Mouse (Mus musculus): Measurements from ENCODE around the gene Sos1. TPM values are rescaled to one million over a fixed set of nuclear protein-coding genes. Genes with fewer than 3 reads are reported as not detected.

Gene Sos1
- polyA plus RNA-seq, 1 experiment from 2014 or later = 2.6 TPM

DNA sequence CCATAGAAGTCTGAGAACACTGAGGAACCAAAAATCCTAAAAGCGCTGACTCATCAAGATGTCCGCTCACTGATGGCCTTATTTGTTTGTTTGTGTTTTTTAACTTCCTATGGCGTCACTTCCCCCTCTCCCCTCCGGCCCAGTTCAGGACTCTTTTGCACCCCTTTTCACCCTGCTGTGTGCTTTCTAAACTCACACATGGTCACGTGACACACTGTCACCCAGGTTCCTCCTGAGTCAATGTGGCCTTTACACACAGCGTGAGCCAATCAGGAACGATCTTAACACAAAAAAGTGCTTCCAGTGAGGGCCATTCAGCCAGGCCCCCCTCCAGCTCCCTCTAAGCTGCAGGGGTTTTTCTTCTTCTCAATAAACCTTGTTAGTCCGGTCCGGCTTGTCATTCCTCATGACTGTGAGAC is 16.9 kb upstream of the Sos1 start:
- DNase-seq (ENCODE audit: low spot score) (no peak), ATAC-seq (no peak)
- no peak overlapping the region for H3K4me3 ChIP-seq (ENCODE audit: low read depth, low read length)
- no peaks in the 10 kb centered on the region for H3K27me3 ChIP-seq (replicated peaks; ENCODE audit: insufficient read depth, low read length)
- H3K4me2 ChIP-seq (replicated peaks; ENCODE audit: low read depth, low read length) = no peak overlapping the region
- no peaks in the 10 kb centered on the region for H3K36me3 ChIP-seq (ENCODE audit: insufficient read depth, low read length)
- H3K9me3 ChIP-seq (ENCODE audit: low read length) = no peaks in the 10 kb centered on the region
- 65% methylated on average over 9 of the region's 9 CpGs for WGBS
- H3K9ac ChIP-seq (replicated peaks; ENCODE audit: low read depth) = no peak overlapping the region
- no peaks in the 10 kb centered on the region for H3K4me1 ChIP-seq (ENCODE audit: insufficient read depth, low read depth, low read length)
- no peak overlapping the region for H3K27ac ChIP-seq (ENCODE audit: low read length)
- TF ChIP-seq CTCF (IDR thresholded peaks at IDR 0.05) (no peak), EP300 (IDR thresholded peaks at IDR 0.05) (no peak)

DNA sequence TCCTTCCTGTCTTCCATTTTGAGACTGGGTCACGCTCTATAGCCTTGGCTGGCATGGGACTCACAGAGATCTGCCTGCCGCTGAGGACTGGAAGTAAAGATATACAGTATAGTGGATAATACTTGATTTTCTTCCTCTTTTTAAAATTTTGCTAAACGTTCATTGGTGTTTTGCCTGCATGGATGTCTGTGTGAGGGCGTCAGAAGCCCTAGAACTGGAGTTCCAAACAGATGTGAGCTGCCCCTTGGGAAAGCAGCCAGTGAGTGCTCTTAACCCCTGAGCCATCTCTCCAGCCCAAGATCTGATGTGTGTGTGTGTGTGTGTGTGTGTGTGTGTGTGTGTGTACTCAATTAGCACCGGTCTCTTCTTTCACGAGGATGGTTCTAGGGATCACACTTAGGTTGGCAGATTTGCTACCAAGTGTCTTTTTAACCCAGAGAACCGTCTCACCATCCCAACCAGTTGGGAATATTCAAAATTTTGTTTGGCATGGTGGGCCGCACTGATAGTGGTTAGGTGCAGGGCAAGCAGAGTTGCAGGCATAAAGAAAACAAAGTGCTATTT is 16.4 kb upstream of the Sos1 start:
- no peak overlapping the region for H3K27ac ChIP-seq (ENCODE audit: low read length)
- no peak overlapping the region for H3K4me3 ChIP-seq (ENCODE audit: low read depth, low read length)
- no peak overlapping the region for H3K4me2 ChIP-seq (replicated peaks; ENCODE audit: low read depth, low read length)
- no peaks in the 10 kb centered on the region for H3K27me3 ChIP-seq (replicated peaks; ENCODE audit: insufficient read depth, low read length)
- 73% methylated on average over 8 of the region's 8 CpGs for WGBS
- no peaks in the 10 kb centered on the region for H3K4me1 ChIP-seq (ENCODE audit: insufficient read depth, low read depth, low read length)
- DNase-seq (ENCODE audit: low spot score) (no peak), ATAC-seq (no peak)
- no peak overlapping the region for H3K9ac ChIP-seq (replicated peaks; ENCODE audit: low read depth)
- TF ChIP-seq EP300 (IDR thresholded peaks at IDR 0.05) (no peak), CTCF (IDR thresholded peaks at IDR 0.05) (no peak)
- H3K9me3 ChIP-seq (ENCODE audit: low read length) = no peaks in the 10 kb centered on the region
- no peaks in the 10 kb centered on the region for H3K36me3 ChIP-seq (ENCODE audit: insufficient read depth, low read length)

DNA sequence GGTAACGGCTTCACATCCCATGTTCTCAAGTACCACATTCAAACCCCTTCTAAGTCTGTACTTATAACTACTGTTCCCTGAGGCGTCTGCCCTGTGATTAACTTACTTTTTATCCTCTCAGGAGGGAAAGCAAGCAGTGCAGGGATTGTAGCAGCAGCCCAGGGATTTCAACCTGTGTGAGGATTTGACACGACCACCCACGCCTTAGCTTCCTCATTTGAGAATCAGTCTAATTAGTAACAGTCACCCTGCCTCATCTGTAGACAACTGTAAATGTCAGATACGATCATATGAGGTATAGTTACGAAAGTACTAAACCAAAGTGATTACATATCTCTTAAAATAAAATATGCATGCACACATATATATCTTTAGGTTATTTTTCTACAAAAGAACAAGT is 15.9 kb upstream of the Sos1 start:
- Histone ChIP-seq H3K4me1 (ENCODE audit: insufficient read depth, low read depth, low read length) (no peaks in the 10 kb centered on the region), H3K9me3 (ENCODE audit: low read length) (no peaks in the 10 kb centered on the region), H3K4me2 (replicated peaks; ENCODE audit: low read depth, low read length) (no peak overlapping the region), H3K4me3 (ENCODE audit: low read depth, low read length) (no peak overlapping the region), H3K27ac (ENCODE audit: low read length) (no peak overlapping the region), H3K9ac (replicated peaks; ENCODE audit: low read depth) (no peak overlapping the region), H3K27me3 (replicated peaks; ENCODE audit: insufficient read depth, low read length) (no peaks in the 10 kb centered on the region), H3K36me3 (ENCODE audit: insufficient read depth, low read length) (no peaks in the 10 kb centered on the region)
- TF ChIP-seq EP300 (IDR thresholded peaks at IDR 0.05) (no peak), CTCF (IDR thresholded peaks at IDR 0.05) (no peak)
- 70% methylated on average over 6 of the region's 6 CpGs for WGBS
- ATAC-seq (no peak), DNase-seq (ENCODE audit: low spot score) (no peak)

GRCm38 (mm10) chr17:80493891-80494290 is 13.6 kb upstream of the Sos1 start:
- H3K27ac ChIP-seq (ENCODE audit: low read length) = no peak overlapping the region
- DNase-seq (ENCODE audit: low spot score) (no peak), ATAC-seq (no peak)
- no peaks in the 10 kb centered on the region for H3K9me3 ChIP-seq (ENCODE audit: low read length)
- no peaks in the 10 kb centered on the region for H3K36me3 ChIP-seq (ENCODE audit: insufficient read depth, low read length)
- no peaks in the 10 kb centered on the region for H3K4me1 ChIP-seq (ENCODE audit: insufficient read depth, low read depth, low read length)
- 57% methylated on average over 1 of the region's 1 CpGs for WGBS
- H3K4me2 ChIP-seq (replicated peaks; ENCODE audit: low read depth, low read length) = no peak overlapping the region
- no peaks in the 10 kb centered on the region for H3K27me3 ChIP-seq (replicated peaks; ENCODE audit: insufficient read depth, low read length)
- H3K9ac ChIP-seq (replicated peaks; ENCODE audit: low read depth) = no peak overlapping the region
- no peak overlapping the region for H3K4me3 ChIP-seq (ENCODE audit: low read depth, low read length)
- TF ChIP-seq EP300 (IDR thresholded peaks at IDR 0.05) = no peak
- no peak for TF ChIP-seq CTCF (IDR thresholded peaks at IDR 0.05)

- no peak for DNase-seq (ENCODE audit: low spot score)
- H3K9ac ChIP-seq (replicated peaks; ENCODE audit: low read depth) = no peak overlapping the region
- no peak overlapping the region for H3K4me3 ChIP-seq (ENCODE audit: low read depth, low read length)
- no peaks in the 10 kb centered on the region for H3K36me3 ChIP-seq (ENCODE audit: insufficient read depth, low read length)
- no peak for ATAC-seq
- H3K27ac ChIP-seq (ENCODE audit: low read length) = no peak overlapping the region
- H3K4me1 ChIP-seq (ENCODE audit: insufficient read depth, low read depth, low read length) = no peaks in the 10 kb centered on the region
- H3K9me3 ChIP-seq (ENCODE audit: low read length) = no peaks in the 10 kb centered on the region
- H3K27me3 ChIP-seq (replicated peaks; ENCODE audit: insufficient read depth, low read length) = no peaks in the 10 kb centered on the region
- no peak for TF ChIP-seq EP300 (IDR thresholded peaks at IDR 0.05)
- WGBS = 72% methylated on average over 4 of the region's 4 CpGs
- H3K4me2 ChIP-seq (replicated peaks; ENCODE audit: low read depth, low read length) = no peak overlapping the region
Observed at GRCm38 (mm10) chr17:80492811-80493210, 12.6 kb upstream of the Sos1 start.

- Histone ChIP-seq H3K27ac (ENCODE audit: low read length) (no peak overlapping the region), H3K9me3 (ENCODE audit: low read length) (no peaks in the 10 kb centered on the region), H3K4me1 (ENCODE audit: insufficient read depth, low read depth, low read length) (no peaks in the 10 kb centered on the region), H3K4me3 (ENCODE audit: low read depth, low read length) (no peak overlapping the region), H3K4me2 (replicated peaks; ENCODE audit: low read depth, low read length) (no peak overlapping the region), H3K9ac (replicated peaks; ENCODE audit: low read depth) (no peak overlapping the region), H3K36me3 (ENCODE audit: insufficient read depth, low read length) (no peaks in the 10 kb centered on the region), H3K27me3 (replicated peaks; ENCODE audit: insufficient read depth, low read length) (no peaks in the 10 kb centered on the region)
- no peak for ATAC-seq
- DNase-seq (ENCODE audit: low spot score) = no peak
- no peak for TF ChIP-seq EP300 (IDR thresholded peaks at IDR 0.05)
- WGBS = 96% methylated on average over 4 of the region's 4 CpGs
Observed at GRCm38 (mm10) chr17:80492274-80492673, 12.0 kb upstream of the Sos1 start.

DNA sequence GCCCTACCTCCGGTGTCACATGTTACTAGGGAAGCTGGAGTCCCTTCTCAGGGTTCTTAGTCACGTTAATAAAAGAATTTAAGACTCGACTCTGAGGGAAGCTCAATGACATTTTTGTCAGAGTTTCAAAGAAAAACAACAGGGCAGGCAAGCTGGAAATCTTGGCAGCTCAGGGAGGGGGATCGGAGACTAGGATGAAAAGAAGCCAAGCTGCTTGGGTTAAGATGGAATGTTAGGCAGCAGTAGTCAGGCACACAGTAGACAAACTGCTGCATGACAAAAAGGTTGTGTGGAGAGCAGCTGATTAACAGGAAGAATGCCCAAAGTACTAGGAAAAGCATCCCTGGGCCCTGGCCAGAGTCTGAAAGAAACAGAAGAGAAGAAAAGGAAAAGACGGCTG is 9.9 kb upstream of the Sos1 start:
- no peaks in the 10 kb centered on the region for H3K9me3 ChIP-seq (ENCODE audit: low read length)
- H3K27ac ChIP-seq (ENCODE audit: low read length) = no peak overlapping the region
- no peaks in the 10 kb centered on the region for H3K36me3 ChIP-seq (ENCODE audit: insufficient read depth, low read length)
- DNase-seq (ENCODE audit: low spot score) (no peak), ATAC-seq (no peak)
- WGBS = 53% methylated on average over 5 of the region's 5 CpGs
- no peaks in the 10 kb centered on the region for H3K27me3 ChIP-seq (replicated peaks; ENCODE audit: insufficient read depth, low read length)
- no peak overlapping the region for H3K4me3 ChIP-seq (ENCODE audit: low read depth, low read length)
- H3K4me1 ChIP-seq (ENCODE audit: insufficient read depth, low read depth, low read length) = no peaks in the 10 kb centered on the region
- H3K4me2 ChIP-seq (replicated peaks; ENCODE audit: low read depth, low read length) = no peak overlapping the region
- no peak for TF ChIP-seq EP300 (IDR thresholded peaks at IDR 0.05)
- TF ChIP-seq CTCF (IDR thresholded peaks at IDR 0.05) = no peak
- no peak overlapping the region for H3K9ac ChIP-seq (replicated peaks; ENCODE audit: low read depth)

Data from lung, postnatal 0 days (tissue).